Mouse (Mus musculus) brain, embryonic 18.5 days (tissue): ENCODE results near the gene Rusc2.
A peak's percentile ranks its signal among the peaks of the same experiment; 100 is the strongest.

Experiments
- DNase-seq: peaks from one replicate; pipeline ENCODE4 v3.0.0-alpha.2; 2012; ENCODE audit warnings: low read depth, low spot score

Rusc2 gene

DNA sequence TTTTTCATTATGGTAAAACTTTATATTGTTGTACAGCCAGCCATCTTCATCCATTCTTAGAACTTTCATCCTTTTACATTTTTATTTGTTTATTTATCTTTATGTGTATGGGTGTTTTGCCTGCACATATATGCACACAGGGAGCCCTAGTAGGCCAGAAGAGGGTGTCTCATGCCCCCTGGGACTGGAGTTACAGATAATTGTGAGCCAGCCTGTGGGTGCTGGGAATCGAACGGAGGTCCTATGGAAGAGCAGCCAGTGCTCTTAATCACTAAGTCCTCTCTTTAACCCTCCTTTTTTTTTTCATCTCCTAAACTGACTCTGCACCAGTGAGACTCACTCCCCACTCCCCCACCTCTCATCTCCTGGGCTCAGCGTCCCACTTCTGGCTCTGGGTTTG, 2.8 kb downstream of the Rusc2 start:
- no peak for DNase-seq

DNA sequence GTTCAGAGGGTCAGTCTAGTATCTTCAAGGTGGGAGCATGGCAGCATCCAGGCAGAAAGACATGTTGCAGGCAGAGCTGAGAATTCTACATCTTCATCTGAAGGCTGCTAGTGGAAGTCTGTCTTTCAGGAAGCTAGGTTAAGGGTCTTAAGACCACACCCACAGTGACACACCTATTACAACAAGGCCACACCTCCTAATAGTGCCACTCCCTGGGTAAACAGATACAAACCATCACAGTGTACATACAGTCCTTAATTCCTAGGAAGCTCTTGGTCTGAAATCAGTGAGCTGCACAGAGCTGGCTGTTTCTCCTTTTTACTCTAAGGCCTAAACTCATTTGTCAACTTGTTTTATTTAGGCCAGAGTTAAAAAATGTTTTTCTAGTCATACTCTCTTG, 5.2 kb downstream of the Rusc2 start:
- no peak for DNase-seq

DNA sequence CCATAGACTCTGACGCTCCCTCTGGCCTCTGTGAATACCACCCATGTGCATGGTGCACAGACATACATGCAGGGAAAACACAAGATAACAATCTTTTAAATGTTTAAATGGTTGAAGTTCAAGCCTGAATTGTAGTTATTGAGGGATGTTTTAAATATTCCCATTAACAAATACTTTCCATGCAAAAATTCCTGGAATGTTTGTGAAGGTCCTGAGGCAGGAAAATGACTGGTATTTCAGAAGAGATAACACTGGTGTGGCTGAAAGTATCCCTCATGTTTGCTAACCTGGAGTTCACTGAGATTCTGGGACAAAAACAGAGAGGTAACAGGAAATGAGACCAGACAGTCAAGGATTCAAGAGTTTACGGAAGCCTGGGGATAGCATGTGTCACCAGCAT, 7.6 kb downstream of the Rusc2 start:
- no peak for DNase-seq

DNA sequence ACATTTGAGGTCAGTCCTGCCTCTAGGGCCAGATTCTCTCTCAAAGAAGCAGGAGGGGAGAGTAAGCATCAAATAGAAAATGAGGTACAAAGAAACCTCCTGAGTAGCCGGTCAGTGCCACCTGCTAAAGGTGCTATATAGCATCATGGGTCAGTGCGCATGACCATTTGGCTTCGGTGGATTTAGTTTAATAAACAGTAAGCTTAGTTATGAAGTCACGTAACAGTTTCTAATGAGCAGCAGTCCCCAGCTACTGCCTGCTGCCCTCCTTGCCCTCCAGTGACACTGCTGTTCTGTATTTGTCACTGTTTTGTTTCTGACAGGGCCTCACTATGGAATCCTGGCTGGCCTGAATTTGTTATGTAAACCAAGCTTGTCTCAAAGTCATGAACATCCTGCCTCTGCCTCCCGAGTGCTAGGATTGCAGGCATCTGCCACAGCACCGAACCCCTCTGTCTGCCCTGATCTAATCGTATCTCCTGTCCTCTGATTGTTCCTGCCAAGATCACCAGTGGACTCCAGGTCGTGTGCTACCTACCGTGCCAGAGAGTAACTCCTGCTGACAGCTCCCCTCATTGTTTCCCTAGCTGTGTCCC, 8.2 kb downstream of the Rusc2 start:
- no peak for DNase-seq

DNA sequence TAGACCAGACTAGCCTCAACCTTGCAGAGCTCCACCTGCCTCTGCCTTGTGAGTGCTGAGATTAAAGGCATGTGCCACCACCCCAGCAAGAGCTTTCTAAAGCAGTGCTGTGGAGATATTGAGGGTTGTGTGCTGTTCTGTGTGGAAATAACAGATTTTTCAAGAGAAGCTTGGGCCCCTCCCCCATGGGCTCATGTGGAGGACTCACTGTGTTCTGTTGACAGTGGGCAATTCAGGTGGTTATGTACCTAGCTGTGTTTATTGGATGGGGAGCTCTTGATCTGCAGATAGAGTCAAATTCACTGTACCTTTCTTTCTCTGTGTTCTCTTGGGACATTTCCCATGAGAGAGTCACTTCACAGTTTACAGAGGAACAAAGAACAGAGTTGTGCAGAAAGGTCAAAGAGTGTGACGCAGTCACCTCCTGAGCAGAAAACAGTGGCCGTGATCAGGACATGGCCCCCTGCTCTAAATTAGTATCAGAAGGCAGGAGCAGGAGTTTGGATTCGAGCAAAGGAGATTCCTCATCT, 9.8 kb downstream of the Rusc2 start:
- DNase-seq, result no peak

GRCm38 (mm10) chr4:43394345-43394891, 12.6 kb downstream of the Rusc2 start:
- no peak for DNase-seq

DNA sequence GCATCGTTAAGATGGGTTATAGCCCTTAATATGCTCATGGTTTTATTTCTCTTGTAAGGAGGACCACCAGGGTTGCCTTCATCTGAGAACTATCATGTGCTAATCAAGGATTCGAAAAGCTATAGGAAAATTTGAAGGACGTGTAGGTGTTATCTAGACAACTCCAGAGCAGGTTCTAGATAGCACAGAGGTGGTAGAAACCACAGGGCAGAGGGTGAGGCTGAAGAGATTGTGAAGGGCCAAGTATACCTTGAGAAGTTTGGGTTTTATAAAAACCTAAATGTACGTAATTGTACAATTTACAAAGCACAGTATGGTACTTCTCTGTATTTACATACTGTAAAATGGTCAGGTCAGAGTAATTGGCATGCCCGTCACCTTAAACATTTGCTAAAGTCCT, 13.4 kb downstream of the Rusc2 start:
- no peak for DNase-seq

- DNase-seq, result no peak
Measured at GRCm38 (mm10) chr4:43395836-43396235, 14.1 kb downstream of the Rusc2 start.

GRCm38 (mm10) chr4:43396381-43396780, 14.6 kb downstream of the Rusc2 start:
- no peak for DNase-seq

GRCm38 (mm10) chr4:43398014-43398413, 16.2 kb downstream of the Rusc2 start:
- no peak for DNase-seq

- DNase-seq, result no peak
Measured at GRCm38 (mm10) chr4:43398829-43399331, 17.1 kb downstream of the Rusc2 start.

DNA sequence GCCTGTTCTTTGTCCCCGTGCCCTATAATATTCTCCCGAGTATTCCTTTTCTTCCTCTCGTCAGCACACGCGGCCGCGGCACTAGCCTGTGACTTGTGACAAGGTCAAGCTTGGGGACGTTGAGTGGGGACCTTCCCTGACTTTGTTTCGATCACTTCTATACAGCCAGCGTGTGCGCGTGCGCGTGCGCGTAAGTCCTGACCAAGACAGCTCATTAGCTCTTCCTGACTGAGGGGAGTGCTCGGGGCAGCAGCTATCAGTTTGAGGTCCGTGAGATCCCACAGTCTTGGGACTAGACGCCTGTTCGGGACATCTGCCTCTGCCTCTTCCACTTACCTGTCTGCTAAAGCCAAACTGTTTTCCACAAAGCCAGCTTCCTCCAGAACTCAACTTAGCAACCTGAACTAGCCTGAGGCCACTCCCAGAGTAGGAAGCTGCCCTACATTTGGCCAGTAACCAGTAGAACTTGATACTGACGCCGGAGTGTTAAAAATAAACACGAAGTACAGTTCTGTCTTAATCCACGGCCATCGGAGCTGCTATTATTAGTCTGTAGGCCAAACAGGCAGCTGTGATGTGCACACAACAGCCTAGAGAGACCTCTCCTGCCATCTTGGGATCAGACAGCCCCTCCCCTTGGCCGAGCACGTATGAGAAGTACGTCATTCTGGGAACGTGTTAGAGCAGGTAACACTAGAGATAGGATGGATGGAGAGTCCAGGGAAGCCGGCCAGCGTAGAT, 17.8 kb downstream of the Rusc2 start:
- no peak for DNase-seq

DNA sequence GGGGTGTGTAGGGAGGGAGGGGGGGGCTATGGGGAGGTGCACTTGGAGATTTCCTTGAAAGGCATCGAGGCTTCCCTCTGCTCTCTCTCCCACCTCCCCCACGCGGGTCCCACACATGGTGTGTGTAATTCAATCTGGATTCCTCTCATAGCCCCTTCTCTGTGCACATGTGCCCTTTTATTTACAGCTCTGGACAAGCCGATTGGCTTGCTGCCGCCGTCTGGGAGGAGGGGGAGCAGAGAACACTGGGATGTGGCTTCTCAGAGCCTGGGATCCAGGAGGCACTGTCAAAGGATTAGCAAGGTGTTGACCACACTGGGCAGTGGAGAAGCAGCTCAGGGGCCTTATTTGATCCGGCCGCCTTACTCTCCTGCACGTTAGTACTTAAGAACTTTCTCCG, 19.2 kb downstream of the Rusc2 start:
- DNase-seq, result no peak

DNA sequence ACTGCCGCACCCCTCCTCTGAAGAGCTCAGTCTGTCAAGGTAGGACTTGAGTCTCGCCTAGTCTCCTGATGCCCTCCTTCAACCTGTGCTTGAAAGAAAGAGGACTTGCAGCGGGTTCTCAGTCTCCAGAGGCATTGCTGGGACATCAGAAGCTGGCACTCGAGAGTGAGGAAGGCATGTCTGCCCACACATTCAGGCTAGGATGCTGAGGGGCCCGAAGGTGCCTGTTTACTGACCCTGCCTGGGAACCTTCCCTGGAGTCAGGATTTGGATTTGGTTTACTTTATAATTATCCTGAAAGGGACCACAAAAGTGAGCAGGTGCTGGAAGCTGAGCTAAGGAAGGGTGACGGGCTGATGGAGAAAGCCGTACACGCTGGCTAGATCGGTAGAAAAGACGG, 19.7 kb downstream of the Rusc2 start:
- DNase-seq, result no peak

GRCm38 (mm10) chr4:43402212-43402611, 20.4 kb downstream of the Rusc2 start:
- no peak for DNase-seq

- DNase-seq, result no peak
Measured at GRCm38 (mm10) chr4:43404697-43405096, 22.9 kb downstream of the Rusc2 start.

- DNase-seq, result peak; percentile 81
Measured at GRCm38 (mm10) chr4:43406162-43406971, 24.6 kb downstream of the Rusc2 start.

DNA sequence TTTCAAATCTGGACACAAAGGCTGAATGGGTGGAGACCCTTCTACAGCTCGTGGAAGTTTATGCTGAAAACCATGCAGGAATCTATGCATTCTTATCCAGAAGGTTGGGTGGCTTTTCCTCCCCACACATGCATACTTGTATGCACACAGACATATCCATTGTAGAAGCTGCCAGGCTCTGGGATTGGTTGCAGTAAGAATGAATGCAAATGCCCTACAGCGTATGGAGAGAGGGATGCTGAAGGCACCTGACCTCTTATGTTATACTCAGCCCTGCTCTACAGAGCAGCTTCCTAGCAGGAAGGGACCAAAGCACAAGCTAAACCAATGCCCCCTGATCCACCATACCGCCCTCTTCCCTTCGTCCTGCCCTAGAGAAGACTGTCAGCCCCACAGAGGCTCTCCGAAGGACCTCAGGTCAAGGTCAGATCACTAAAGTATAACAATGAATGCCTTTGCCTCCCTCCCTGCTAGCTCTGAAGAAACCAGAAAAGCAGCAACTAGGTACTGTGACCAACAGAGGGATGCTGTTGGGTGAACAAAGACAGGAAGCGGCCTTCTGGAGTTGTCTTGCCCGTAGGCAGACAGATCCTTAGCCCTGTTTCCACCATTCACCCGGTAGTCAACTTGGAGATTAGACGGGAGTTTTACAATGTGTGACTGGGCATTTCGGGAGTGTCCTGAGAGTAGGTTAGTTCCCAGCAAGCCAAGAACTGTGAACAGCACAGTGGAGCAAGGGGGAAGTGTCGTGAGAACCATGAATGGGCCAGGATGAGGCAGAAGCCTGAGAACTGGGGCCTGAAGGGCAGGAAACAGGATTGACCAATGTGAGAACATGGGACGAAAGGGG, 25.5 kb downstream of the Rusc2 start:
- DNase-seq, result no peak

- DNase-seq, result no peak
Measured at GRCm38 (mm10) chr4:43414761-43415160, 33.0 kb downstream of the Rusc2 start.

- no peak for DNase-seq
Measured at GRCm38 (mm10) chr4:43415221-43416070, 33.7 kb downstream of the Rusc2 start.
